Mouse (Mus musculus) gastrocnemius, adult 8-10 months (tissue): Measurements from ENCODE around the gene Dlx4. TPM values are rescaled to one million over a fixed set of nuclear protein-coding genes. Genes with fewer than 3 reads are reported as not detected.

Experiments used
- DNase-seq, 2 experiments: peaks; one replicate each; pipeline ENCODE4 v3.0.0; 2022; ENCODE audit warnings: low spot score in 2 of 2
- total RNA-seq, 4 experiments: library from RNA; stranded (reverse); gene quantifications; 2 replicates each; pipeline ENCODE4 v1.2.4; 2022

Dlx4 gene
- total RNA-seq, 4 experiments from 2014 or later = not detected

GRCm38 (mm10) chr11:95104266-95104665 lies 41.8 kb downstream of the Dlx4 start:
- no peak for DNase-seq

- DNase-seq = no peak
Observed at GRCm38 (mm10) chr11:95102161-95102904, 43.7 kb downstream of the Dlx4 start.

- no peak for DNase-seq
Observed at GRCm38 (mm10) chr11:95101071-95101788, 44.8 kb downstream of the Dlx4 start.

- DNase-seq = no peak
Observed at GRCm38 (mm10) chr11:95100393-95100792, 45.7 kb downstream of the Dlx4 start.

- DNase-seq = no peak
Observed at GRCm38 (mm10) chr11:95098346-95099095, 47.5 kb downstream of the Dlx4 start.

- no peak for DNase-seq
Observed at GRCm38 (mm10) chr11:95097889-95098288, 48.2 kb downstream of the Dlx4 start.

GRCm38 (mm10) chr11:95096608-95097373 lies 49.3 kb downstream of the Dlx4 start:
- DNase-seq = no peak

GRCm38 (mm10) chr11:95095596-95095995 lies 50.5 kb downstream of the Dlx4 start:
- no peak for DNase-seq

- no peak for DNase-seq
Observed at GRCm38 (mm10) chr11:95093077-95093476, 53.0 kb downstream of the Dlx4 start.

Other genes starting within 250 kb of the Dlx4 start
- 10 to 100 TPM; 30.9 to 90.6 (median 45.9) TPM for gene Col1a1, start 210.0 kb downstream of the Dlx4 start, total RNA-seq
- gene Hils1, start 178.7 kb downstream of the Dlx4 start, total RNA-seq = not detected
- 100 to 1,000 TPM; 272 to 306 (median 288) TPM for gene Sgca, start 169.9 kb downstream of the Dlx4 start, total RNA-seq
- 10 to 100 TPM; 15.8 to 23.9 (median 19.4) TPM for gene Ppp1r9b, start 155.2 kb downstream of the Dlx4 start, total RNA-seq
- gene Samd14, start 136.4 kb downstream of the Dlx4 start, total RNA-seq = under 1 TPM; 0.24 to 0.62 (median 0.45) TPM
- gene Pdk2, start 104.9 kb downstream of the Dlx4 start, total RNA-seq = 100 to 1,000 TPM; 484 to 519 (median 495) TPM
- 1 to 10 TPM; 3.6 to 5.3 (median 4.1) TPM for gene Itga3, start 69.5 kb downstream of the Dlx4 start, total RNA-seq
- not detected for gene Dlx3, start 26.1 kb downstream of the Dlx4 start, total RNA-seq
- not detected for gene Tac4, start 115.3 kb upstream of the Dlx4 start, total RNA-seq
- 10 to 100 TPM; 19.8 to 28.9 (median 24.2) TPM for gene Kat7, start 164.0 kb upstream of the Dlx4 start, total RNA-seq
- gene Fam117a, start 190.8 kb upstream of the Dlx4 start, total RNA-seq = 1 to 10 TPM; 1.4 to 2.6 (median 2.5) TPM
- 10 to 100 TPM; 49.1 to 55.1 (median 51.9) TPM for gene Slc35b1, start 238.4 kb upstream of the Dlx4 start, total RNA-seq